Mouse (Mus musculus): Measurements from ENCODE around the gene Dgkb. TPM values are rescaled to one million over a fixed set of nuclear protein-coding genes. Genes with fewer than 3 reads are reported as not detected.

Gene Dgkb
- polyA plus RNA-seq, 1 experiment from 2014 or later: 0.36 TPM

GRCm38 (mm10) chr12:37888591-37888990 lies 71.1 kb downstream of the Dgkb start:
- Histone ChIP-seq H3K9me3 (no peaks in the 10 kb centered on the region), H3K36me3 (replicated peaks) (no peaks in the 10 kb centered on the region), H3K4me1 (no peaks in the 10 kb centered on the region), H3K27ac (replicated peaks) (no peak overlapping the region), H3K4me3 (no peak overlapping the region), H3K27me3 (replicated peaks; ENCODE audit: low read depth, poor library complexity, severe bottlenecking) (no peaks in the 10 kb centered on the region)
- DNase-seq (ENCODE audit: low spot score): no peak

- DNase-seq (ENCODE audit: low spot score): no peak
- Histone ChIP-seq H3K4me3 (no peak overlapping the region), H3K36me3 (replicated peaks) (no peaks in the 10 kb centered on the region), H3K27ac (replicated peaks) (no peak overlapping the region), H3K4me1 (no peaks in the 10 kb centered on the region), H3K27me3 (replicated peaks; ENCODE audit: low read depth, poor library complexity, severe bottlenecking) (no peaks in the 10 kb centered on the region), H3K9me3 (no peaks in the 10 kb centered on the region)
- 84% methylated on average over 4 of the region's 4 CpGs for WGBS
Measured at GRCm38 (mm10) chr12:37889431-37889830, 71.9 kb downstream of the Dgkb start.

GRCm38 (mm10) chr12:37891336-37891735 lies 73.8 kb downstream of the Dgkb start:
- no peaks in the 10 kb centered on the region for H3K4me1 ChIP-seq
- no peak overlapping the region for H3K27ac ChIP-seq (replicated peaks)
- H3K27me3 ChIP-seq (replicated peaks; ENCODE audit: low read depth, poor library complexity, severe bottlenecking): no peaks in the 10 kb centered on the region
- DNase-seq (ENCODE audit: low spot score): no peak
- no peaks in the 10 kb centered on the region for H3K36me3 ChIP-seq (replicated peaks)
- 91% methylated on average over 3 of the region's 3 CpGs for WGBS
- H3K9me3 ChIP-seq: no peaks in the 10 kb centered on the region
- no peak overlapping the region for H3K4me3 ChIP-seq

GRCm38 (mm10) chr12:37942163-37942562 lies 124.6 kb downstream of the Dgkb start:
- Histone ChIP-seq H3K4me3 (no peak overlapping the region), H3K36me3 (replicated peaks) (no peaks in the 10 kb centered on the region), H3K27me3 (replicated peaks; ENCODE audit: low read depth, poor library complexity, severe bottlenecking) (no peaks in the 10 kb centered on the region), H3K4me1 (no peaks in the 10 kb centered on the region), H3K9me3 (no peaks in the 10 kb centered on the region), H3K27ac (replicated peaks) (no peak overlapping the region)
- 93% methylated on average over 2 of the region's 2 CpGs for WGBS
- no peak for DNase-seq (ENCODE audit: low spot score)

- WGBS: 86% methylated on average over 4 of the region's 4 CpGs
Measured at GRCm38 (mm10) chr12:37956193-37956592, 138.7 kb downstream of the Dgkb start.

GRCm38 (mm10) chr12:37971482-37971881 lies 154.0 kb downstream of the Dgkb start:
- no peaks in the 10 kb centered on the region for H3K27me3 ChIP-seq (replicated peaks; ENCODE audit: low read depth, poor library complexity, severe bottlenecking)
- no peak overlapping the region for H3K27ac ChIP-seq (replicated peaks)
- no peaks in the 10 kb centered on the region for H3K9me3 ChIP-seq
- H3K4me3 ChIP-seq: no peak overlapping the region
- H3K4me1 ChIP-seq: no peaks in the 10 kb centered on the region
- no peaks in the 10 kb centered on the region for H3K36me3 ChIP-seq (replicated peaks)
- WGBS: 79% methylated on average over 1 of the region's 1 CpGs
- no peak for DNase-seq (ENCODE audit: low spot score)

More at GRCm38 (mm10) chr12:37956193-37956592, 138.7 kb downstream of the Dgkb start:
- no peak for DNase-seq (ENCODE audit: low spot score)
- Histone ChIP-seq H3K4me3 (no peak overlapping the region), H3K36me3 (replicated peaks) (no peaks in the 10 kb centered on the region), H3K27ac (replicated peaks) (no peak overlapping the region), H3K9me3 (no peaks in the 10 kb centered on the region), H3K27me3 (replicated peaks; ENCODE audit: low read depth, poor library complexity, severe bottlenecking) (no peaks in the 10 kb centered on the region), H3K4me1 (no peaks in the 10 kb centered on the region)

- Histone ChIP-seq H3K4me3 (no peak overlapping the region), H3K27me3 (replicated peaks; ENCODE audit: low read depth, poor library complexity, severe bottlenecking) (no peaks in the 10 kb centered on the region), H3K27ac (replicated peaks) (no peak overlapping the region), H3K4me1 (no peaks in the 10 kb centered on the region), H3K9me3 (no peaks in the 10 kb centered on the region), H3K36me3 (replicated peaks) (no peaks in the 10 kb centered on the region)
- 52% methylated on average over 2 of the region's 2 CpGs for WGBS
- no peak for DNase-seq (ENCODE audit: low spot score)
Measured at GRCm38 (mm10) chr12:37978498-37979187, 161.1 kb downstream of the Dgkb start.

- Histone ChIP-seq H3K27ac (replicated peaks) (no peak overlapping the region), H3K27me3 (replicated peaks; ENCODE audit: low read depth, poor library complexity, severe bottlenecking) (no peaks in the 10 kb centered on the region), H3K9me3 (no peaks in the 10 kb centered on the region), H3K4me3 (no peak overlapping the region), H3K36me3 (replicated peaks) (no peaks in the 10 kb centered on the region), H3K4me1 (no peaks in the 10 kb centered on the region)
- DNase-seq (ENCODE audit: low spot score): no peak
- WGBS: 88% methylated on average over 1 of the region's 1 CpGs
Measured at GRCm38 (mm10) chr12:37985352-37985751, 167.8 kb downstream of the Dgkb start.

GRCm38 (mm10) chr12:37988066-37988591 lies 170.6 kb downstream of the Dgkb start:
- WGBS: 75% methylated on average over 1 of the region's 1 CpGs
- Histone ChIP-seq H3K4me3 (no peak overlapping the region), H3K4me1 (no peaks in the 10 kb centered on the region)

GRCm38 (mm10) chr12:37993221-37993620 lies 175.7 kb downstream of the Dgkb start:
- Histone ChIP-seq H3K9me3 (no peaks in the 10 kb centered on the region), H3K4me3 (no peak overlapping the region), H3K27me3 (replicated peaks; ENCODE audit: low read depth, poor library complexity, severe bottlenecking) (no peaks in the 10 kb centered on the region), H3K36me3 (replicated peaks) (no peaks in the 10 kb centered on the region), H3K27ac (replicated peaks) (no peak overlapping the region), H3K4me1 (no peaks in the 10 kb centered on the region)
- 92% methylated on average over 1 of the region's 1 CpGs for WGBS
- no peak for DNase-seq (ENCODE audit: low spot score)

More at GRCm38 (mm10) chr12:37988066-37988591, 170.6 kb downstream of the Dgkb start:
- Histone ChIP-seq H3K36me3 (replicated peaks) (no peaks in the 10 kb centered on the region), H3K9me3 (no peaks in the 10 kb centered on the region), H3K27ac (replicated peaks) (no peak overlapping the region), H3K27me3 (replicated peaks; ENCODE audit: low read depth, poor library complexity, severe bottlenecking) (no peaks in the 10 kb centered on the region)
- DNase-seq (ENCODE audit: low spot score): no peak

GRCm38 (mm10) chr12:37996417-37996946 lies 179.0 kb downstream of the Dgkb start:
- DNase-seq (ENCODE audit: low spot score): no peak
- no peak overlapping the region for H3K27ac ChIP-seq (replicated peaks)
- 92% methylated on average over 6 of the region's 6 CpGs for WGBS
- no peaks in the 10 kb centered on the region for H3K9me3 ChIP-seq
- no peaks in the 10 kb centered on the region for H3K27me3 ChIP-seq (replicated peaks; ENCODE audit: low read depth, poor library complexity, severe bottlenecking)
- H3K4me1 ChIP-seq: no peaks in the 10 kb centered on the region
- no peaks in the 10 kb centered on the region for H3K36me3 ChIP-seq (replicated peaks)
- no peak overlapping the region for H3K4me3 ChIP-seq

GRCm38 (mm10) chr12:38017674-38018073 lies 200.1 kb downstream of the Dgkb start:
- Histone ChIP-seq H3K27ac (replicated peaks) (no peak overlapping the region), H3K9me3 (no peaks in the 10 kb centered on the region), H3K27me3 (replicated peaks; ENCODE audit: low read depth, poor library complexity, severe bottlenecking) (no peaks in the 10 kb centered on the region), H3K4me1 (no peaks in the 10 kb centered on the region), H3K4me3 (no peak overlapping the region), H3K36me3 (replicated peaks) (no peaks in the 10 kb centered on the region)
- no peak for DNase-seq (ENCODE audit: low spot score)
- WGBS: 93% methylated on average over 4 of the region's 4 CpGs

- WGBS: 86% methylated on average over 5 of the region's 5 CpGs
- DNase-seq (ENCODE audit: low spot score): no peak
- no peaks in the 10 kb centered on the region for H3K27me3 ChIP-seq (replicated peaks; ENCODE audit: low read depth, poor library complexity, severe bottlenecking)
- no peaks in the 10 kb centered on the region for H3K36me3 ChIP-seq (replicated peaks)
- no peaks in the 10 kb centered on the region for H3K4me1 ChIP-seq
- no peak overlapping the region for H3K4me3 ChIP-seq
- H3K9me3 ChIP-seq: no peaks in the 10 kb centered on the region
- no peak overlapping the region for H3K27ac ChIP-seq (replicated peaks)
Measured at GRCm38 (mm10) chr12:38047256-38047655, 229.7 kb downstream of the Dgkb start.
